Mouse (Mus musculus) megakaryocyte, embryonic 14.5 days (primary cell): Measurements from ENCODE around the gene Ap1s3.

Source experiments
- FLI1 ChIP-seq: IDR thresholded peaks from 2 replicates; pipeline ENCODE4 v1.6.1; 2012; ENCODE audit warnings: low read length, inconsistent platforms, mixed read lengths
- GATA1 ChIP-seq: IDR thresholded peaks from 3 replicates; pipeline ENCODE4 v1.6.1; 2012; ENCODE audit warnings: mixed read lengths, low read length, inconsistent platforms, borderline replicate concordance

GRCm38 (mm10) chr1:79706707-79707106 lies 34.9 kb upstream of the Ap1s3 start:
- TF ChIP-seq GATA1: no peak
- TF ChIP-seq FLI1: no peak
